Mouse (Mus musculus): ENCODE measurements around the gene Hspa2. TPM values are rescaled to one million over a fixed set of nuclear protein-coding genes. Genes with fewer than 3 reads are reported as not detected.
A peak's percentile ranks its signal among the peaks of the same experiment; 100 is the strongest.

Gene Hspa2
- polyA plus RNA-seq, 1 experiment = 3.0 TPM

GRCm38 (mm10) chr12:76368790-76369205, 35.2 kb upstream of the Hspa2 start:
- WGBS = under 1% methylated on average over 26 of the region's 26 CpGs
- peaks cover 4% of the 10 kb centered on the region; the same call in 1 of the 2 replicates for H3K4me1 ChIP-seq (ENCODE audit: control insufficient read depth, insufficient read depth, low read length)
- peak overlapping the region; percentile 91 for H3K4me3 ChIP-seq (replicated peaks; ENCODE audit: control insufficient read depth, low read depth, low read length)
- TF ChIP-seq CTCF (IDR thresholded peaks at IDR 0.05; ENCODE audit: control insufficient read depth, insufficient read depth, low read length) = no peak
- H3K27ac ChIP-seq (ENCODE audit: control insufficient read depth, insufficient read depth, low read depth, low read length, poor library complexity) = peak overlapping the region; percentile 100

DNA sequence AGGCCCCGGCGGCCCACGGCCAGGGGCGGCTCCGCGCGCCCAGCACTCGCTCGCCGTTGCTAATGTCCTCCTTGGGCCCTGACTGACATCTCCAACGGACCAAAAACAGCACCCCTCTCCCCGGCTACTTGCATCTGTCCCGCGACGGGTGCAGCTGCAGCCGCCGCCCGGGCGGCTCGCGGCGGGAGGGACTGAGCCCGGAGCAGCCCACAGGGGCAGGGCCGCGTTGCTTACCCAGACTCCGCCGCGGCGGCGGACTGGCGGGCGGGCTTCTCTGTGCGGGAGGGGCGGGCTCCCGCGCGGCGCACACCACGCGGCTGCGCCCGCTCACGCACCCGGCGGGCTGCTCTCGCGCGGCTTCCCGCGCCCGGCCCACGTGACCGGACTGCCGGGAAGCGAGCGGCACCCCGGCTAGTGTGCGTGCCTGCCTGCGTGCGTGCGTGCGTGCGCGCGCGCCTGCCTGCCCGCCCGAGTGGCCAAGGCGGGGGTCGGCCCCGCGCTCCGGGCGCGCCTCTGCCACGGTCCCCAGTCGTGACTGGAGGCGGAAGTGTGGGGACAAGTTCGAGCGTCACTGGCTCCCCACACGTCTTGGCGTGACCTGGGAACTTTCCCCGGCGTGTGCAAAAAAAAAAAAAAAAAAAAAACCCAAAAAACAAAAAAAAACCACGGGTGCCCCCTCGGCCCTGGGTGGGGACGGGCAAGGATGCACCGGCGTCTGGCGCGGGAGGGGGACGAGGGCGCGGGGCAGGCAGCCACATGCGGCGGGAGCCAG, 34.6 kb upstream of the Hspa2 start, which contains the start of gene Zbtb25:
Gene Zbtb25 (minus strand): TSS at position 397 of the 772 bp plus-strand sequence.
- TF ChIP-seq CTCF (IDR thresholded peaks at IDR 0.05; ENCODE audit: control insufficient read depth, insufficient read depth, low read length) (no peak), POLR2A (IDR thresholded peaks at IDR 0.05; ENCODE audit: borderline replicate concordance, control insufficient read depth, low read depth, low read length) (peak; percentile 44; the same call in 1 of the 2 replicates)
- H3K27ac ChIP-seq (ENCODE audit: control insufficient read depth, insufficient read depth, low read depth, low read length, poor library complexity) = peak within 1 kb of the TSS; percentile 100
- under 1% methylated on average over 96 of the region's 96 CpGs for WGBS
- H3K4me3 ChIP-seq (replicated peaks; ENCODE audit: control insufficient read depth, low read depth, low read length) = peak within 1 kb of the TSS; percentile 91
- H3K4me1 ChIP-seq (ENCODE audit: control insufficient read depth, insufficient read depth, low read length) = peaks cover 4% of the 10 kb centered on the region; the same call in 1 of the 2 replicates

- H3K4me3 ChIP-seq (replicated peaks; ENCODE audit: control insufficient read depth, low read depth, low read length) = peak within 1 kb of the TSS; percentile 91
- TF ChIP-seq POLR2A (IDR thresholded peaks at IDR 0.05; ENCODE audit: borderline replicate concordance, control insufficient read depth, low read depth, low read length) (peak; percentile 89; the same call in 1 of the 2 replicates), CTCF (IDR thresholded peaks at IDR 0.05; ENCODE audit: control insufficient read depth, insufficient read depth, low read length) (no peak)
- peaks cover 4% of the 10 kb centered on the region; the same call in 1 of the 2 replicates for H3K4me1 ChIP-seq (ENCODE audit: control insufficient read depth, insufficient read depth, low read length)
- WGBS = under 1% methylated on average over 93 of the region's 99 CpGs
- peak within 1 kb of the TSS; percentile 100 for H3K27ac ChIP-seq (ENCODE audit: control insufficient read depth, insufficient read depth, low read depth, low read length, poor library complexity)
Observed at GRCm38 (mm10) chr12:76369978-76370830, 33.8 kb upstream of the Hspa2 start, which contains the start of gene Zbtb1. TSS of gene Zbtb1 (plus strand) at chr12:76370266.

- Histone ChIP-seq H3K27ac (ENCODE audit: control insufficient read depth, insufficient read depth, low read depth, low read length, poor library complexity) (peak overlapping the region; percentile 100), H3K4me3 (replicated peaks; ENCODE audit: control insufficient read depth, low read depth, low read length) (peak overlapping the region; percentile 91), H3K4me1 (ENCODE audit: control insufficient read depth, insufficient read depth, low read length) (peaks cover 4% of the 10 kb centered on the region; the same call in 1 of the 2 replicates)
- under 1% methylated on average over 62 of the region's 63 CpGs for WGBS
- TF ChIP-seq CTCF (IDR thresholded peaks at IDR 0.05; ENCODE audit: control insufficient read depth, insufficient read depth, low read length) = no peak
- TF ChIP-seq POLR2A (IDR thresholded peaks at IDR 0.05; ENCODE audit: borderline replicate concordance, control insufficient read depth, low read depth, low read length) = peak; percentile 47; the same call in 1 of the 2 replicates
Observed at GRCm38 (mm10) chr12:76370831-76371571, 33.0 kb upstream of the Hspa2 start.

GRCm38 (mm10) chr12:76372046-76372445, 31.9 kb upstream of the Hspa2 start:
- peak overlapping the region; percentile 19 for H3K4me3 ChIP-seq (replicated peaks; ENCODE audit: control insufficient read depth, low read depth, low read length)
- no peak for TF ChIP-seq POLR2A (IDR thresholded peaks at IDR 0.05; ENCODE audit: borderline replicate concordance, control insufficient read depth, low read depth, low read length)
- TF ChIP-seq CTCF (IDR thresholded peaks at IDR 0.05; ENCODE audit: control insufficient read depth, insufficient read depth, low read length) = no peak
- peak overlapping the region; percentile 31; the same call in 1 of the 2 replicates for H3K27ac ChIP-seq (ENCODE audit: control insufficient read depth, insufficient read depth, low read depth, low read length, poor library complexity)
- peaks cover 7% of the 10 kb centered on the region for H3K4me1 ChIP-seq (ENCODE audit: control insufficient read depth, insufficient read depth, low read length)
- 13% methylated on average over 7 of the region's 7 CpGs for WGBS

- Histone ChIP-seq H3K4me3 (replicated peaks; ENCODE audit: control insufficient read depth, low read depth, low read length) (no peak overlapping the region), H3K4me1 (ENCODE audit: control insufficient read depth, insufficient read depth, low read length) (peaks cover 8% of the 10 kb centered on the region), H3K27ac (ENCODE audit: control insufficient read depth, insufficient read depth, low read depth, low read length, poor library complexity) (peak overlapping the region; percentile 5)
- TF ChIP-seq CTCF (IDR thresholded peaks at IDR 0.05; ENCODE audit: control insufficient read depth, insufficient read depth, low read length) = peak; percentile 41; the same call in 1 of the 2 replicates
- TF ChIP-seq POLR2A (IDR thresholded peaks at IDR 0.05; ENCODE audit: borderline replicate concordance, control insufficient read depth, low read depth, low read length) = no peak
- 56% methylated on average over 6 of the region's 7 CpGs for WGBS
Observed at GRCm38 (mm10) chr12:76372881-76373818, 30.8 kb upstream of the Hspa2 start.

- 75% methylated on average over 6 of the region's 6 CpGs for WGBS
- Histone ChIP-seq H3K4me1 (ENCODE audit: control insufficient read depth, insufficient read depth, low read length) (peaks cover 7% of the 10 kb centered on the region), H3K27ac (ENCODE audit: control insufficient read depth, insufficient read depth, low read depth, low read length, poor library complexity) (no peak overlapping the region), H3K4me3 (replicated peaks; ENCODE audit: control insufficient read depth, low read depth, low read length) (no peak overlapping the region)
- TF ChIP-seq CTCF (IDR thresholded peaks at IDR 0.05; ENCODE audit: control insufficient read depth, insufficient read depth, low read length) = no peak
Observed at GRCm38 (mm10) chr12:76373991-76374390, 30.0 kb upstream of the Hspa2 start.
